Mouse (Mus musculus) gastrocnemius, postnatal 25 days (tissue): Measurements from ENCODE around the gene Nccrp1. TPM values are rescaled to one million over a fixed set of nuclear protein-coding genes. Genes with fewer than 3 reads are reported as not detected.
"Not testable (repeated sequence)": the region's sequence is repeated elsewhere in the genome, so short reads cannot be mapped to it uniquely, and the experiment has no call there.

Experiments used
- DNase-seq: peaks from one replicate; pipeline ENCODE4 v3.0.0; 2022
- microRNA-seq, 2 experiments: library from miRNA; unstranded; fragments of <30 nt; microRNA quantifications; one replicate each; pipeline ENCODE4 v1.2.0; 2021; ENCODE audit warnings: borderline replicate concordance in 2 of 2
- total RNA-seq, 2 experiments: library from RNA; stranded (reverse); gene quantifications; 1 replicate in 1 of 2; 2 replicates in 1 of 2; pipeline ENCODE4 v1.2.3; 2021

The Nccrp1 gene
- total RNA-seq, 2 experiments from 2014 or later = not detected

- not testable (repeated sequence) for DNase-seq
Observed at GRCm38 (mm10) chr7:28522536-28522935, 24.5 kb downstream of the Nccrp1 start, which contains the start of gene Ifnl3. Ifnl3 (plus strand) TSS chr7:28522836.

GRCm38 (mm10) chr7:28511441-28511840 is 35.6 kb downstream of the Nccrp1 start:
- no peak for DNase-seq

- DNase-seq = not testable (repeated sequence)
Observed at GRCm38 (mm10) chr7:28510405-28510974, 36.6 kb downstream of the Nccrp1 start, which contains the start of gene Ifnl2. Ifnl2 (minus strand) TSS chr7:28510455.

GRCm38 (mm10) chr7:28509121-28509520 is 37.9 kb downstream of the Nccrp1 start:
- not testable (repeated sequence) for DNase-seq

- DNase-seq = no peak
Observed at GRCm38 (mm10) chr7:28505585-28505984, 41.5 kb downstream of the Nccrp1 start.

- DNase-seq = no peak
Observed at GRCm38 (mm10) chr7:28495426-28495825, 51.6 kb downstream of the Nccrp1 start.

Small RNAs within 50 kb of the gene (microRNA-seq; reads per million reads assigned to microRNA genes)
- gene Mir7049 = 0 to 0.26 reads per million in 2 experiments

Other genes starting within 250 kb of the Nccrp1 start
- gene Dll3, start 245.0 kb downstream of the Nccrp1 start, total RNA-seq = not detected
- 10 to 100 TPM; 41.8 to 43.9 TPM for gene Timm50, start 235.2 kb downstream of the Nccrp1 start, total RNA-seq
- gene Supt5, start 208.5 kb downstream of the Nccrp1 start, total RNA-seq = 10 to 100 TPM; 52.8 to 54.3 TPM
- 100 to 1,000 TPM; 361 to 390 TPM for gene Rps16, start 196.6 kb downstream of the Nccrp1 start, total RNA-seq
- 1 to 10 TPM; 4.7 to 7.3 TPM for gene Plekhg2, start 174.7 kb downstream of the Nccrp1 start, total RNA-seq
- gene Zfp36, start 167.0 kb downstream of the Nccrp1 start, total RNA-seq = 1 to 10 TPM; 7.3 to 7.6 TPM
- 10 to 100 TPM; 19.6 to 20.2 TPM for gene Med29, start 154.5 kb downstream of the Nccrp1 start, total RNA-seq
- 10 to 100 TPM; 24.9 to 29.4 TPM for gene Paf1, start 154.3 kb downstream of the Nccrp1 start, total RNA-seq
- gene Gmfg, start 109.8 kb downstream of the Nccrp1 start, total RNA-seq = 1 to 10 TPM; 1.6 to 4.2 TPM
- gene Lrfn1, start 95.3 kb downstream of the Nccrp1 start, total RNA-seq = under 1 TPM; 0.23 to 0.38 TPM
- not detected for gene Ifnl2, start 36.8 kb downstream of the Nccrp1 start, total RNA-seq
- not detected for gene Ifnl3, start 24.4 kb downstream of the Nccrp1 start, total RNA-seq
- not detected for gene Sycn, start 6.4 kb downstream of the Nccrp1 start, total RNA-seq
- gene Samd4b, start 50.9 kb upstream of the Nccrp1 start, total RNA-seq = 10 to 100 TPM in 1 of 2 experiments, 1 to 10 TPM in 1; 9.8 to 14.0 TPM
- 1 to 10 TPM; 3.0 TPM for gene Pak4, start 50.9 kb upstream of the Nccrp1 start, total RNA-seq
- not detected for gene Acp7, start 84.1 kb upstream of the Nccrp1 start, total RNA-seq
- 1 to 10 TPM in 1 of 2 experiments, under 1 TPM in 1; 0.74 to 1.3 TPM for gene Fbxo27, start 145.6 kb upstream of the Nccrp1 start, total RNA-seq
- gene Fbxo17, start 169.6 kb upstream of the Nccrp1 start, total RNA-seq = 1 to 10 TPM; 5.7 to 6.0 TPM
- 10 to 100 TPM; 35.2 to 46.5 TPM for gene Mrps12, start 194.6 kb upstream of the Nccrp1 start, total RNA-seq
- 10 to 100 TPM; 13.5 to 15.6 TPM for gene Sars2, start 194.7 kb upstream of the Nccrp1 start, total RNA-seq
- not detected for gene Ccer2, start 208.9 kb upstream of the Nccrp1 start, total RNA-seq
- 10 to 100 TPM; 81.6 to 82.3 TPM for gene Sirt2, start 219.5 kb upstream of the Nccrp1 start, total RNA-seq
- 10 to 100 TPM; 24.4 to 27.9 TPM for gene Nfkbib, start 220.3 kb upstream of the Nccrp1 start, total RNA-seq
- under 1 TPM; 0.51 to 0.78 TPM for gene Rinl, start 241.7 kb upstream of the Nccrp1 start, total RNA-seq